25 mouse cellular contexts compared by ENCODE assay signal in the genomic region with DNA sequence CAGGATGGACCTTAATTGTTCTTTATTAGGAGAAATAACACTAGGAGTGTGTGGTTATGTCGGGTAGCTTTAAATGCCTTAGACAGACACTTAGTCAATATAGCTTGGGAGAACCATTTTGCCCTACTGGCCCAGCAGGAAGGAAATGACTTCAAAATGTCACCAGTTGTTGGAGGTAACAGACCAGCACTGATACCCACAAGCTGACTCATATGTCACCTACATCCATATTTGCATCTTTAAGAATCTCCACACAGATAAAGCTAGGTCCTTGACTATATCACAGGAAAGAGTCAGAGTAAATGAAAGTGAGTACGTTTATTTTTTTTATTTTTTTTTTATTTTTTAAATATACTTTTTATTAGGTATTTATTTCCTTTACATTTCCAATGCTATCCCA. TPM values are rescaled to one million over a fixed set of nuclear protein-coding genes. Genes with fewer than 3 reads are reported as not detected.
DNase-seq lines count a peak whose midpoint lies in the region; ATAC-seq and TF ChIP-seq lines count a peak whose summit lies in the region.
"Had no signal": no experiment of that assay in that cellular context is flagged by ENCODE, and none has a peak within 500 bp of the region (broad histone marks: within the 10 kb centered on the region; RNA-seq: fewer than 3 reads in every experiment).

No protein-coding gene starts in this region.

- no peak overlapping the region for H3K9ac ChIP-seq in CH12.LX (ENCODE audit: insufficient read depth, low read depth)
- H3K9ac ChIP-seq in hindbrain, embryonic 13.5 days = no peak overlapping the region
- no peak overlapping the region for H3K9ac ChIP-seq in hindbrain, postnatal 0 days (replicated peaks; ENCODE audit: low read length)
- H3K9ac ChIP-seq: embryonic facial prominence, embryonic 13.5 days; embryonic facial prominence, embryonic 15.5 days; forebrain, embryonic 12.5 days had no signal

- H3K4me2 ChIP-seq in CH12.LX (ENCODE audit: insufficient read depth, low read depth, poor library complexity, severe bottlenecking) = no peak overlapping the region
- H3K4me2 ChIP-seq in hindbrain, embryonic 13.5 days = no peak overlapping the region
- no peak overlapping the region for H3K4me2 ChIP-seq in hindbrain, postnatal 0 days (ENCODE audit: low read depth, low read length)
- H3K4me2 ChIP-seq: embryonic facial prominence, embryonic 13.5 days; embryonic facial prominence, embryonic 15.5 days; forebrain, embryonic 12.5 days had no signal

- H3K79me2 ChIP-seq in CH12.LX (replicated peaks; ENCODE audit: control insufficient read depth, extremely low read depth, insufficient read depth, poor library complexity, severe bottlenecking) = no peaks in the 10 kb centered on the region

- dilution Hi-C loops in CH12.LX (cut with MboI; ENCODE audit: extremely low pct_ligation_motif_present, extremely low pct_unique_long_range_greater_than_20kb, low sequenced_read_pairs) = no loop called here

- peak; percentile 67 for TF ChIP-seq EP300 in CH12.LX (IDR thresholded peaks at IDR 0.05; ENCODE audit: low read length)

- no peak for TF ChIP-seq CTCF in CH12.LX (conservative IDR thresholded peaks at IDR 0.05 in 1 of 2, IDR thresholded peaks at IDR 0.05 in 1 of 2; ENCODE audit: low read depth in 2 of 2, low read length in 2 of 2)
- TF ChIP-seq CTCF in hindbrain, postnatal 0 days (IDR thresholded peaks at IDR 0.05; ENCODE audit: low read depth) = no peak

- 96% methylated on average over 2 of the region's 2 CpGs for WGBS in hindbrain, embryonic 13.5 days
- 98% methylated on average over 2 of the region's 2 CpGs for WGBS in hindbrain, postnatal 0 days

- peak; percentile 44; the same call in 1 of the 2 replicates for ATAC-seq in neutrophil, adult 5-6 weeks (ENCODE audit: extremely low read depth, insufficient number of reproducible peaks, low FRiP score, poor library complexity, severe bottlenecking)
- ATAC-seq in hindbrain, embryonic 13.5 days (ENCODE audit: low FRiP score) = no peak
- no peak for ATAC-seq in hindbrain, postnatal 0 days
- ATAC-seq: forebrain, embryonic 14.5 days; forebrain, embryonic 16.5 days had no signal

- H3K27ac ChIP-seq in CH12.LX (ENCODE audit: insufficient read depth, low read depth) = peak overlapping the region; percentile 40
- no peak overlapping the region for H3K27ac ChIP-seq in hindbrain, embryonic 13.5 days
- H3K27ac ChIP-seq in hindbrain, postnatal 0 days = no peak overlapping the region
- H3K27ac ChIP-seq: embryonic facial prominence, embryonic 13.5 days; embryonic facial prominence, embryonic 15.5 days; forebrain, embryonic 10.5 days; forebrain, embryonic 12.5 days had no signal

- H3K27me3 ChIP-seq in CH12.LX (replicated peaks) = no peaks in the 10 kb centered on the region
- no peaks in the 10 kb centered on the region for H3K27me3 ChIP-seq in hindbrain, embryonic 13.5 days
- H3K27me3 ChIP-seq in hindbrain, postnatal 0 days (ENCODE audit: insufficient read depth, low read length) = no peaks in the 10 kb centered on the region
- H3K27me3 ChIP-seq: embryonic facial prominence, embryonic 13.5 days; embryonic facial prominence, embryonic 15.5 days; forebrain, embryonic 12.5 days had no signal

- no peaks in the 10 kb centered on the region for H3K9me3 ChIP-seq in CH12.LX (replicated peaks; ENCODE audit: low read length)
- no peaks in the 10 kb centered on the region for H3K9me3 ChIP-seq in hindbrain, embryonic 13.5 days
- H3K9me3 ChIP-seq in hindbrain, postnatal 0 days (ENCODE audit: low read length) = no peaks in the 10 kb centered on the region
- H3K9me3 ChIP-seq: embryonic facial prominence, embryonic 13.5 days; embryonic facial prominence, embryonic 15.5 days; forebrain, embryonic 10.5 days; forebrain, embryonic 12.5 days had no signal

- in situ Hi-C loops in CH12.LX (cut with MboI; ENCODE audit: low pct_ligation_motif_present, low pct_unique_long_range_greater_than_20kb, low sequenced_read_pairs) = no loop called here

- TF ChIP-seq POLR2A in CH12.LX (IDR thresholded peaks at IDR 0.05; ENCODE audit: low read depth, low read length) = peak; percentile 15; the same call in 1 of the 2 replicates

- peaks cover 16 to 40% of the 10 kb centered on the region in 2 experiments for H3K4me1 ChIP-seq in CH12.LX (ENCODE audit: control insufficient read depth in 1 of 2, insufficient read depth in 2 of 2)
- H3K4me1 ChIP-seq in hindbrain, embryonic 13.5 days (replicated peaks) = no peaks in the 10 kb centered on the region
- no peaks in the 10 kb centered on the region for H3K4me1 ChIP-seq in hindbrain, postnatal 0 days (ENCODE audit: insufficient read depth, low read length)
- H3K4me1 ChIP-seq: embryonic facial prominence, embryonic 13.5 days; embryonic facial prominence, embryonic 15.5 days; forebrain, embryonic 10.5 days; forebrain, embryonic 12.5 days had no signal

- DNase-seq in 416B (ENCODE audit: low read depth) = peak; percentile 82
- DNase-seq in CH12.LX (ENCODE audit: extremely low read depth) = peak; percentile 77
- peak; percentile 3 for DNase-seq in induced T-regulatory cell, adult 2 months (ENCODE audit: low read depth)
- DNase-seq in hindbrain, postnatal 0 days (ENCODE audit: low spot score) = no peak
- DNase-seq in retina, embryonic 14.5 days (ENCODE audit: low spot score) = no peak
- no peak for DNase-seq in adrenal gland, postnatal 25 days
- DNase-seq: adrenal gland, adult 8-10 months; adrenal gland, postnatal 14 days; cerebellum, adult 11 months; cerebellum, adult 18-20 months; cerebellum, adult 8-10 months; cerebellum, adult 9-11 months; cerebellum, postnatal 14 days; cerebellum, postnatal 36 days; embryo, embryonic 11 days had no signal

- peaks cover 16 to 28% of the 10 kb centered on the region in 2 experiments for H3K36me3 ChIP-seq in CH12.LX (replicated peaks in 1 of 2; ENCODE audit: control insufficient read depth in 1 of 2, insufficient read depth in 1 of 2, low read length in 1 of 2)
- H3K36me3 ChIP-seq in hindbrain, embryonic 13.5 days = no peaks in the 10 kb centered on the region
- no peaks in the 10 kb centered on the region for H3K36me3 ChIP-seq in hindbrain, postnatal 0 days (ENCODE audit: insufficient read depth, low read length)
- H3K36me3 ChIP-seq: embryonic facial prominence, embryonic 13.5 days; embryonic facial prominence, embryonic 15.5 days; forebrain, embryonic 10.5 days; forebrain, embryonic 12.5 days had no signal

- no peak for TF ChIP-seq RAD21 in CH12.LX (IDR thresholded peaks at IDR 0.05; ENCODE audit: low read depth, low read length)

- H3K4me3 ChIP-seq in CH12.LX (replicated peaks in 1 of 3; ENCODE audit: low read depth in 2 of 3, low read length in 2 of 3, poor library complexity in 1 of 3) = no peak overlapping the region
- H3K4me3 ChIP-seq in hindbrain, embryonic 13.5 days = no peak overlapping the region
- H3K4me3 ChIP-seq in hindbrain, postnatal 0 days (ENCODE audit: low read length) = no peak overlapping the region
- H3K4me3 ChIP-seq: embryonic facial prominence, embryonic 13.5 days; embryonic facial prominence, embryonic 15.5 days; erythroblast, embryonic 14.5 days; forebrain, embryonic 10.5 days; forebrain, embryonic 12.5 days had no signal

TF ChIP-seq in CH12.LX, 34 proteins besides CTCF, POLR2A, EP300 and RAD21:
- TF ChIP-seq ZMIZ1 (IDR thresholded peaks at IDR 0.05; ENCODE audit: low read depth, low read length) (no peak), E2F4 (IDR thresholded peaks at IDR 0.05; ENCODE audit: insufficient replicate concordance, low read depth, low read length) (no peak), TCF12 (IDR thresholded peaks at IDR 0.05; ENCODE audit: low read depth, low read length) (no peak), JUND (conservative IDR thresholded peaks at IDR 0.05; ENCODE audit: low read depth, low read length) (peak; percentile 78), IRF4 (IDR thresholded peaks at IDR 0.05; ENCODE audit: low read depth, low read length) (peak; percentile 74; the same call in 1 of the 2 replicates), ETS1 (conservative IDR thresholded peaks at IDR 0.05; ENCODE audit: low read depth, low read length) (peak; percentile 70), JUN (IDR thresholded peaks at IDR 0.05; ENCODE audit: insufficient read depth, low read depth, low read length) (peak; percentile 47), MXI1 (IDR thresholded peaks at IDR 0.05; ENCODE audit: low read depth, low read length) (no peak), TBP (conservative IDR thresholded peaks at IDR 0.05; ENCODE audit: low read depth, low read length) (0 out of 2 replicates have a peak, but pooled peaks have one; percentile 34), ZC3H11A (IDR thresholded peaks at IDR 0.05; ENCODE audit: low read depth, low read length) (no peak)
TF ChIP-seq in CH12.LX: peak in this region for 5.

RNA-seq across cellular contexts. Expression of a gene that starts 58.7 kb away (rescaled TPM):
- total RNA-seq in CH12.LX (2012; rRNA removed) = 172 and 242 TPM in 2 replicates
- total RNA-seq in CH12.LX (2014; rRNA removed) = 374 and 427 TPM in 2 replicates
- 290 and 323 TPM in 2 replicates for polyA plus RNA-seq in CH12.LX (2012; ENCODE audit: insufficient read length, low read depth)
- total RNA-seq in neutrophil, adult 5-6 weeks (2017) = 193 and 216 TPM in 2 replicates
- 10.3 and 12.0 TPM in 2 replicates for polyA plus RNA-seq in hindbrain, embryonic 13.5 days (2015; fragmentation: Nextera tagmentation; extraction: Ambion mirVana)
- total RNA-seq in hindbrain, postnatal 0 days (2014; rRNA removed) = 8.9 and 9.3 TPM in 2 replicates
- 12.1 and 13.2 TPM in 2 replicates for polyA plus RNA-seq in hindbrain, postnatal 0 days (2015; fragmentation: Nextera tagmentation; extraction: Ambion mirVana)
- total RNA-seq in adrenal gland, postnatal 25 days (2021) = 1.8 and 2.7 TPM in 2 replicates
- total RNA-seq: MEL had no signal
- polyA plus RNA-seq: erythroblast, embryonic 14.5 days had no signal

Comparison
In these comparisons a context has a peak if more than half of its experiments do, and no peak if none do; other contexts are left out.
1. DNase-seq: peak in 416B (single experiment), CH12.LX (single experiment) and induced T-regulatory cell, adult 2 months (single experiment); none in hindbrain, postnatal 0 days (single experiment), retina, embryonic 14.5 days (single experiment) and adrenal gland, postnatal 25 days (single experiment).
2. RNA of a gene that starts 58.7 kb away (total RNA-seq): 172 to 427 TPM in CH12.LX and 193 to 216 TPM in neutrophil, adult 5-6 weeks; 8.9 to 9.3 TPM in hindbrain, postnatal 0 days and 1.8 to 2.7 TPM in adrenal gland, postnatal 25 days; every median in the first group is over 10 times any median in the second.